Mouse (Mus musculus) E14TG2a.4 (cell line): ENCODE measurements around the gene Ccnk.

ENCODE experiments used
- CTCF ChIP-seq: conservative IDR thresholded peaks from 2 replicates; pipeline ENCODE4 v1.5.1; 2014; ENCODE audit warnings: low read length
- NANOG ChIP-seq: IDR thresholded peaks from 2 replicates; pipeline ENCODE4 v1.6.1; 2014; ENCODE audit warnings: borderline replicate concordance, low read length, mixed read lengths

DNA sequence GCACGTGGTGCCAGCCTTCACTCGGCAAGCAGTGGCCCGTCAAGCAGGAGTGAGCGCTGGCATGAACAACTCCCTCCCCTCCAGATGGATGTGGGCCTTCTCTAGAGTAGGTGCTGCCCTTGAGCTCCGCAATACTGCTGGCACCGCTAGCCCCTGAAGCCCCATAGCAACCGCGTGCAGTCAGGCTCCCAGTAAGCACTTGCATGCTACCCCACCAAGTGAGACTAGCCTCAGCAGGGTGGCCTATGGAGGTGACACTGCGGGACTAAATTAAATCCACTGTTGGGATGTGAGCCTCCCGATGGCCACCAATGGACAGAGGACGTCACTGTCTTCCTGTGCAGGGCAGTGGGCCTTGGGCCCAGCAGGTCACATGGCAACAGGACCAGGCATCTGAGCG lies 41.2 kb downstream of the Ccnk start:
- TF ChIP-seq CTCF, result no peak
- no peak for TF ChIP-seq NANOG
